ENCODE assay signal across 11 mouse cellular contexts in the genomic region with DNA sequence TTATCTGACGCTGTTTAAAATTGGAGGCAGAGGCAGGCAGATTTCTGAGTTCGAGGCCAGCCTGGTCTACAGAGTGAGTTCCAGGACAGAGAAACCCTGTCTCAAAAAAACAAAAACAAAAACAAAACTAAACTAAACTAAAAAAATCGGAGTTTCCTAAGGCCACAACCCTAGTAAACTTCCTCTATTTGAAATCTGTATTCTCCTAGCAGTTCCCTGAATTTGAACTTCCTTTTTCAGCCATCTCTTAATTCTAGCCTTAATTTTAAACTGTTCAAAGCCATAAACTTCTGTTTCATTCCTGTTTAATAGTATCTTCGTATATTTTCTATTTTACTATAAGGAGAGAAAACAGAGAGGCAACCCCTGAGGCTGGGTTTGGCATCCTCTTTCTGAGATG.
DNase-seq lines count a peak whose midpoint lies in the region; ATAC-seq and TF ChIP-seq lines count a peak whose summit lies in the region.
"Had no signal": no experiment of that assay in that cellular context is flagged by ENCODE, and none has a peak within 500 bp of the region (broad histone marks: within the 10 kb centered on the region; RNA-seq: fewer than 3 reads in every experiment).

No protein-coding gene starts in this region.

- H3K4me1 ChIP-seq in heart, adult 2 months (ENCODE audit: control insufficient read depth, insufficient read depth, low read length), result peaks cover 8% of the 10 kb centered on the region
- peaks cover 15% of the 10 kb centered on the region for H3K4me1 ChIP-seq in kidney, embryonic 16.5 days (ENCODE audit: insufficient read depth, low read length)
- H3K4me1 ChIP-seq in stomach, embryonic 15.5 days, result peaks cover 3% of the 10 kb centered on the region; the same call in 1 of the 2 replicates
- H3K4me1 ChIP-seq in stomach, postnatal 0 days (replicated peaks; ENCODE audit: control insufficient read depth, insufficient read depth), result no peaks in the 10 kb centered on the region
- no peaks in the 10 kb centered on the region for H3K4me1 ChIP-seq in stomach, embryonic 16.5 days (ENCODE audit: control insufficient read depth, insufficient read depth, low read length)
- H3K4me1 ChIP-seq in midbrain, embryonic 14.5 days (ENCODE audit: control insufficient read depth, insufficient read depth, low read length), result no peaks in the 10 kb centered on the region

- no peaks in the 10 kb centered on the region for H3K27me3 ChIP-seq in heart, adult 2 months (ENCODE audit: control insufficient read depth, insufficient read depth, low read length)
- H3K27me3 ChIP-seq in kidney, embryonic 16.5 days (ENCODE audit: insufficient read depth, low read length), result no peaks in the 10 kb centered on the region
- H3K27me3 ChIP-seq in stomach, embryonic 15.5 days (replicated peaks), result no peaks in the 10 kb centered on the region
- no peaks in the 10 kb centered on the region for H3K27me3 ChIP-seq in stomach, postnatal 0 days (ENCODE audit: control insufficient read depth, insufficient read depth, low read length)
- no peaks in the 10 kb centered on the region for H3K27me3 ChIP-seq in stomach, embryonic 16.5 days (ENCODE audit: control insufficient read depth, insufficient read depth, low read length)
- H3K27me3 ChIP-seq in midbrain, embryonic 14.5 days (ENCODE audit: control insufficient read depth, insufficient read depth, low read length), result no peaks in the 10 kb centered on the region

- DNase-seq in heart, adult 2 months, result no peak
- no peak for DNase-seq in heart, postnatal 36 days
- no peak for DNase-seq in kidney, postnatal 4 days
- DNase-seq in stomach, postnatal 0 days (ENCODE audit: low spot score), result no peak
- DNase-seq in midbrain, embryonic 14.5 days, result no peak
- DNase-seq: cerebellum, adult 2 months; embryo, embryonic 11 days had no signal

- no peak overlapping the region for H3K4me2 ChIP-seq in kidney, embryonic 16.5 days (replicated peaks; ENCODE audit: low read depth, low read length)
- H3K4me2 ChIP-seq in stomach, embryonic 15.5 days, result no peak overlapping the region
- no peak overlapping the region for H3K4me2 ChIP-seq in stomach, postnatal 0 days (replicated peaks; ENCODE audit: low read depth)
- no peak overlapping the region for H3K4me2 ChIP-seq in stomach, embryonic 16.5 days (ENCODE audit: low read depth, low read length)
- H3K4me2 ChIP-seq in midbrain, embryonic 14.5 days (ENCODE audit: low read length), result no peak overlapping the region

- no peak overlapping the region for H3K4me3 ChIP-seq in heart, adult 2 months
- no peak overlapping the region for H3K4me3 ChIP-seq in kidney, embryonic 16.5 days (ENCODE audit: low read length)
- H3K4me3 ChIP-seq in stomach, embryonic 15.5 days (replicated peaks), result no peak overlapping the region
- H3K4me3 ChIP-seq in stomach, postnatal 0 days (ENCODE audit: low read depth, low read length), result no peak overlapping the region
- H3K4me3 ChIP-seq in stomach, embryonic 16.5 days (replicated peaks; ENCODE audit: low read length), result no peak overlapping the region
- no peak overlapping the region for H3K4me3 ChIP-seq in midbrain, embryonic 14.5 days (replicated peaks; ENCODE audit: low read depth, low read length)

- no peaks in the 10 kb centered on the region; the same call in 1 of the 2 replicates for H3K36me3 ChIP-seq in heart, adult 2 months (ENCODE audit: control insufficient read depth, insufficient read depth, low read length)
- H3K36me3 ChIP-seq in kidney, embryonic 16.5 days (ENCODE audit: insufficient read depth, low read length), result no peaks in the 10 kb centered on the region
- no peaks in the 10 kb centered on the region for H3K36me3 ChIP-seq in stomach, embryonic 15.5 days
- H3K36me3 ChIP-seq in stomach, postnatal 0 days (ENCODE audit: control insufficient read depth, insufficient read depth, low read length), result no peaks in the 10 kb centered on the region
- no peaks in the 10 kb centered on the region for H3K36me3 ChIP-seq in stomach, embryonic 16.5 days (ENCODE audit: control insufficient read depth, insufficient read depth, low read length)
- no peaks in the 10 kb centered on the region for H3K36me3 ChIP-seq in midbrain, embryonic 14.5 days (ENCODE audit: control insufficient read depth, insufficient read depth, low read length)

- no peak for TF ChIP-seq EP300 in heart, adult 2 months (IDR thresholded peaks at IDR 0.05; ENCODE audit: insufficient read depth, low read depth, low read length)
- TF ChIP-seq EP300 in stomach, postnatal 0 days (optimal IDR thresholded peaks at IDR 0.05), result no peak

- intact Hi-C loops in heart, adult 2 months (cut with DNase I), result loop anchor here (10.0 kb wide), 1 partner anchor 1088 kb away; a partner anchor contains a TSS
- intact Hi-C loops in heart, postnatal 36 days (cut with DNase I), result no loop called here

- ATAC-seq in kidney, embryonic 16.5 days (ENCODE audit: low FRiP score, low TSS enrichment), result no peak
- ATAC-seq in stomach, embryonic 15.5 days (ENCODE audit: insufficient read depth, low FRiP score, low read depth), result no peak
- ATAC-seq in stomach, postnatal 0 days (ENCODE audit: low FRiP score, low TSS enrichment), result no peak
- no peak for ATAC-seq in stomach, embryonic 16.5 days (ENCODE audit: insufficient read depth, low FRiP score)
- ATAC-seq in midbrain, embryonic 14.5 days (ENCODE audit: low FRiP score, low TSS enrichment), result no peak
- ATAC-seq: midbrain, embryonic 16.5 days had no signal

- no peak overlapping the region for H3K9ac ChIP-seq in heart, adult 2 months (ENCODE audit: low read depth, low read length)
- H3K9ac ChIP-seq in kidney, embryonic 16.5 days (replicated peaks; ENCODE audit: low read length), result no peak overlapping the region
- H3K9ac ChIP-seq in stomach, embryonic 15.5 days, result no peak overlapping the region
- H3K9ac ChIP-seq in stomach, postnatal 0 days (ENCODE audit: low read length), result no peak overlapping the region
- H3K9ac ChIP-seq in stomach, embryonic 16.5 days (ENCODE audit: low read length), result no peak overlapping the region
- no peak overlapping the region for H3K9ac ChIP-seq in midbrain, embryonic 14.5 days (replicated peaks; ENCODE audit: low read length)

- H3K79me2 ChIP-seq in heart, adult 2 months (replicated peaks; ENCODE audit: control insufficient read depth, insufficient read depth, low read length), result no peaks in the 10 kb centered on the region

- no peaks in the 10 kb centered on the region for H3K9me3 ChIP-seq in kidney, embryonic 16.5 days (ENCODE audit: low read length)
- H3K9me3 ChIP-seq in stomach, embryonic 15.5 days, result no peaks in the 10 kb centered on the region
- no peaks in the 10 kb centered on the region for H3K9me3 ChIP-seq in stomach, postnatal 0 days (ENCODE audit: control insufficient read depth, low read length)
- H3K9me3 ChIP-seq in stomach, embryonic 16.5 days (replicated peaks; ENCODE audit: control insufficient read depth, low read length), result no peaks in the 10 kb centered on the region
- H3K9me3 ChIP-seq in midbrain, embryonic 14.5 days (ENCODE audit: control insufficient read depth, low read length), result no peaks in the 10 kb centered on the region

- 80% methylated on average over 4 of the region's 4 CpGs for WGBS in heart, adult 2 months
- WGBS in kidney, embryonic 16.5 days, result 81% methylated on average over 4 of the region's 4 CpGs
- 83% methylated on average over 4 of the region's 4 CpGs for WGBS in stomach, embryonic 15.5 days
- 86% methylated on average over 4 of the region's 4 CpGs for WGBS in stomach, postnatal 0 days
- 83% methylated on average over 4 of the region's 4 CpGs for whole genome bisulfite sequencing in stomach, embryonic 16.5 days
- 94% methylated on average over 4 of the region's 4 CpGs for WGBS in midbrain, embryonic 14.5 days

- peak overlapping the region; percentile 59 for H3K27ac ChIP-seq in heart, adult 2 months
- H3K27ac ChIP-seq in kidney, embryonic 16.5 days (ENCODE audit: low read length), result peak overlapping the region; percentile 71
- peak overlapping the region; percentile 57; the same call in 1 of the 2 replicates for H3K27ac ChIP-seq in stomach, embryonic 15.5 days
- H3K27ac ChIP-seq in stomach, postnatal 0 days (replicated peaks), result no peak overlapping the region
- peak overlapping the region; percentile 64 for H3K27ac ChIP-seq in stomach, embryonic 16.5 days (ENCODE audit: low read length)
- H3K27ac ChIP-seq in midbrain, embryonic 14.5 days (replicated peaks; ENCODE audit: low read depth, low read length), result no peak overlapping the region

- TF ChIP-seq POLR2A in heart, adult 2 months (IDR thresholded peaks at IDR 0.05; ENCODE audit: insufficient read depth, low read depth, low read length), result no peak

- no peak for TF ChIP-seq CTCF in heart, adult 2 months (IDR thresholded peaks at IDR 0.05)
- TF ChIP-seq CTCF in stomach, postnatal 0 days (IDR thresholded peaks at IDR 0.05; ENCODE audit: low read depth), result no peak

Comparison
In these comparisons a context has a peak if more than half of its experiments do, and no peak if none do; other contexts are left out.
1. H3K27ac ChIP-seq: peak in heart, adult 2 months (single experiment), kidney, embryonic 16.5 days (single experiment), stomach, embryonic 15.5 days (single experiment) and stomach, embryonic 16.5 days (single experiment); none in stomach, postnatal 0 days (single experiment) and midbrain, embryonic 14.5 days (single experiment).